Mouse (Mus musculus) A20 (cell line): Measurements from ENCODE around the gene Txnrd2.

Source experiments
- DNase-seq: peaks from one replicate; pipeline ENCODE4 v3.0.0-alpha.2; 2011; ENCODE audit warnings: low read depth, low spot score

Txnrd2 gene

GRCm38 (mm10) chr16:18416837-18417236, 9.3 kb upstream of the Txnrd2 start:
- DNase-seq: no peak

- no peak for DNase-seq
Observed at GRCm38 (mm10) chr16:18417491-18417890, 8.7 kb upstream of the Txnrd2 start.

GRCm38 (mm10) chr16:18418756-18419602, 7.2 kb upstream of the Txnrd2 start:
- DNase-seq: no peak

- no peak for DNase-seq
Observed at GRCm38 (mm10) chr16:18419603-18420026, 6.6 kb upstream of the Txnrd2 start.

GRCm38 (mm10) chr16:18420571-18420970, 5.6 kb upstream of the Txnrd2 start:
- no peak for DNase-seq

- DNase-seq: no peak
Observed at GRCm38 (mm10) chr16:18423203-18423914, 2.8 kb upstream of the Txnrd2 start.

- DNase-seq: no peak
Observed at GRCm38 (mm10) chr16:18423915-18424265, 2.3 kb upstream of the Txnrd2 start.

- DNase-seq: peak; percentile 55
Observed at GRCm38 (mm10) chr16:18424364-18425045, 1.7 kb upstream of the Txnrd2 start.

GRCm38 (mm10) chr16:18425475-18426214, 539 bp upstream of the Txnrd2 start:
- DNase-seq: peak; percentile 51

GRCm38 (mm10) chr16:18426802-18427280, 657 bp downstream of the Txnrd2 start, which contains the start of gene Comt:
Comt (minus strand) TSS chr16:18426852.
- DNase-seq: no peak

- DNase-seq: no peak
Observed at GRCm38 (mm10) chr16:18428011-18428515, 1.9 kb downstream of the Txnrd2 start.

- DNase-seq: no peak
Observed at GRCm38 (mm10) chr16:18428516-18429042, 2.4 kb downstream of the Txnrd2 start.

GRCm38 (mm10) chr16:18429641-18430040, 3.5 kb downstream of the Txnrd2 start:
- no peak for DNase-seq

GRCm38 (mm10) chr16:18430641-18431212, 4.5 kb downstream of the Txnrd2 start:
- DNase-seq: no peak

GRCm38 (mm10) chr16:18433341-18433920, 7.2 kb downstream of the Txnrd2 start:
- DNase-seq: no peak

- no peak for DNase-seq
Observed at GRCm38 (mm10) chr16:18436128-18436527, 9.9 kb downstream of the Txnrd2 start.

GRCm38 (mm10) chr16:18443385-18443841, 17.2 kb downstream of the Txnrd2 start:
- DNase-seq: peak; percentile 82

GRCm38 (mm10) chr16:18447243-18447642, 21.1 kb downstream of the Txnrd2 start:
- DNase-seq: peak; percentile 36

- no peak for DNase-seq
Observed at GRCm38 (mm10) chr16:18448104-18448503, 21.9 kb downstream of the Txnrd2 start.

GRCm38 (mm10) chr16:18449005-18449404, 22.8 kb downstream of the Txnrd2 start:
- DNase-seq: no peak
